Mouse (Mus musculus) lung, postnatal 10 days (tissue): ENCODE results near the gene Sh3bp4.
A peak's percentile ranks its signal among the peaks of the same experiment; 100 is the strongest.

Source experiments
- DNase-seq: peaks from one replicate; pipeline ENCODE4 v3.0.0; 2021

Sh3bp4 gene

DNA sequence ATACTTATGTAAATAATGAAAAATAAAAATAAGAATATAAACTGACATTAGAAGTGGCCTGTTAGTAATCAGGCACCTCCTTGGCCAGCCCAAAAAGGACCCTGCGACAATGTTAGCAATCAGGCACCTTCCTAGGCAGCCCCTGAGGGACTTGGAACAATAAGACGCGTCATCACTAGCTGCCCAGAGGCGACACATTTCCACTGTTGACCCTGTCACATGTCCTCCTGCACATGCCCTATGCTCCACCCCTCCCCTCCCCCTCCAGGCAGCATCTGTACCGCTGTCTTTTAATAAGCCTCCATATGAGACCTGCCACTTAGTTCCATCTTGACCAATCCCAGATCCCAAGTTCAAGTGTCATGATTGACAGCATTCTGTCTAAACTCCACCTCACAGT, 119.0 kb downstream of the Sh3bp4 start:
- peak; percentile 45 for DNase-seq

DNA sequence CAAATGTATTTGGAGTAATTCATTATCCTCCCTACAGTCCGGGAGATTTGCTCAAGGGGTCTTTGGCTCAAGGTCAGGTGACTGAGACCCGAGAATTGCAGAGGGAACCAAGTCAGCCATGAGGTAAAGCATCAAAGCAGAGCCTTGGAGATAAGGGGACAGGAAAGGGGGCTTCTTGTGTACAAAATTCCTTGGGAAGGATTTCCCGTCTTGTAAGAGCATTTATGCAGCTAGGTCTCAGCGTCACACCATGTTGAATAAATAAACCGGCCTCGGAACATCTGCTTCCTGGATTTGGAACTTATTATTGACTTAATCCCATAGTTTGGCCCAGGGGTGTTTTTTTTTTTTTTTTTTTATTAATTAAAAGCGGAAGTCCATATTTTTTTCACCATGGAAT, 120.4 kb downstream of the Sh3bp4 start:
- peak; percentile 49 for DNase-seq

DNA sequence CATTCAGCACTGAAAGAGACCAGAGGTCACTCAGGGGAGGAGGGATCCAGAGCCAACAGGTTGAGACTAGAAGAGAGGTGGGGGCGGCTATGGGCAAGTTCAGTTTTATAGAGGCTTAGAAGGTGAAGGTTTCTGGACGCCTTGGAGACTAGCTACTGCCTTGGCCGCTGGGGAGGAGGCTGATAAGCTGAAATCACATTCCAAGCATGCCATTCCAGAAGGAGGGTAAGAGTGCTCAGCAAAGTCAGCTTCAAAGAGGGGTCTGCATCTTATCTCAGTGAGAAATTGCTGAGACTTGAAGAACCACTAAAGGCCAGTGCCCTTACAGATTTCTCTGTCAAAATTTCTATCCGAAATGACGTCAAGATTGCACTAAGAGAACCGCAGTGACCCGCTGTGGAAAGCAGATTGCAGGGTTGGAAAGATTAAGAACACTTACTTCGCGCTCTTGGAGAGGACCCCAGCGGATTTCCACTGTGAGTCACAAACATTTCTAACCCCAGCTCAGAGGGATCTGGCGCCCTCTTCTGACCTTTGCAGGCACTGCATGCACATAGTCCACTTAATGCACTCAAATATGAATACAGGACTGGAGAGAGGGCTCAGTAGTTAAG, 121.0 kb downstream of the Sh3bp4 start:
- DNase-seq = peak; percentile 91

DNA sequence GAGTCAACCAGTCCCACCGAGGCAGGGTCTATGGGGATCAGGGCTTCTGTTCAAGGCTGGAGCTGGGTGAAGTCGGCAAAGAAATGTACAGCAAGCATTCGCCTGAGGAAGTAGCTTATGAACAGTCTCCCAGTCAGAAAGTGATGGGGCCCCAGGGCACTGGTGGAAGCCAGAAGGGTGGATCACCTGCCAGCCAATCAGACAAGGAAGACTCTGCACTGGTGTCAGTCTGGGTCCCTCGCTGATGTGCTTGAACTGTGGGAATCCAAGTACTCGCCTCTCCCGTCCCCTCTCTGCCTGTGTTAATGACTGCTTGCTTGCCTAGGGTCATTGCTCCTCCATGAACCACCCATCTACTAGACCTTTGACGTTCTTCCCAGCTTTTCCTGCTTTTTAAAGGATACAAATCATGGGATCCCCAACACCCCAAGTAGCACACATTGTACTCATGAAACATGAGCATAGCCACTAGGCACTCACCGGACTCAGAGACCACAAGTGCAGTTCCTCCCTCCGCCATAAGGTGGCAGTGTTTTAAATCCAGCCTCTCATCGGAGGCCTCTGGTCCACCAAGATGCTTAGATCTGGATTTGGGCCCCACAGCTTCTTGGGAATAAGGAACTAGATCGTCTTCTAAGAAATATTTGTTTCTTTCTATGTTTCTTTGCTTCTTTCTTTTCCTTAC, 122.5 kb downstream of the Sh3bp4 start:
- peak; percentile 70 for DNase-seq

DNA sequence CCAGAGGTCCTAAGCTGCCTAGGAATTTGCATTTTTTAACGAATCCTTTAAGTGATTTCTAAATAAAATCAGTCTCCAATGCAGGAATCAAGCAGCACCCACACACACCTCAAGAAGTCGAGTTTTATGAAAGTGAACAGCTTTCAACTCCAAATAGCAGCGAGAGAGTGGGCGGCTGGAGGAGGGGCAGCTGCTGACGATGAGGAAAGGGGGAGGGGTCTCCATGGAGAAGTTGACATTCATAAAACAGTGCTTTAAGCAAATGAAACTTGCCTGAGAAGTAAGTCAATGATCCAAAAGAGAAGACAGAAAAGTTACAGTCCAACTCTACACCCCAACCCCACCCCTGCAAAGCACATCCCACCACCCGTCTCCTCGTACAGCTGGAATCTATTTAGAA, 123.4 kb downstream of the Sh3bp4 start:
- DNase-seq = no peak

DNA sequence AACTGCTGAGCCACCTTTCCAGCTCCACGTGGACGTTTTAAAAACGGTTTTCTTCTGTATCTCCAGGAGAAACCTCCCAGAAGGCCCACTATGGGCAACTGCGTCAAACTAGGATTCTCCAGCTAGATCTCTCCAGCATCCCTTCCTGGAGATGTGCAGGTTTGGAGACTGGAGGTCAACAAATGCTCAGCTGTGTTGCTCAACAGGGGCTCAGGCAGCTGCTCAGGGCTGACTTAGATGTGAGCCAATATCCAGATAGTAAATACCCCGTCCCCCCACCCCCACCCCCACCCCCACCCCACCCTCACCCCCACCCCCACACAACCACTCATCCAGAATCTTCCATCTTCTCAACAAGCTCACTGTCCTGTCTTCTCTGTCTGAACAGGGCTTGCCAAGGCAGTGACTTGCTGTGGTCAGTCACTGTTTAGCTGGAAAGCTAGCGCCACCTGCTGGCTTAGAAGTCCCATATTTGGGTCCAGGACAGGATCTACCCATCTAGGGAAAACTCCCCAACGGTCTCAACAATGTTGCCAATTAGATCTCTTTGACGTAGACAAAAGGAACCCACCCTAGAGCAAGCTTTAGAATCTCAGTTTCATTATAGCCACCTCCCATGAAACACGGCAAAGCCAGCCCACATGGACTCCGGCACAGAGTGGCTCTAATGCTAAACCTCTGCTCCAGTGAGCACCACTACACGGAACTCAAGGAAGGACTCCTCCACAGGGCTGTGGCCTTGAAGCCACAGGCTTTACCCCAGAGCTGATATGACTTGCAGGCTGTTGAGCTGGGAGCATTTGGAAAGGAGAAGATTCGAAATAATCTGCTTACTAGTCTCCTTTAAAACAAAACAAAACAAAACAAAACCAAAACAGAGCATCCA, 125.9 kb downstream of the Sh3bp4 start:
- peak; percentile 91 for DNase-seq
